Mouse (Mus musculus) midbrain, postnatal 0 days (tissue): Measurements from ENCODE around the gene Arid4a. TPM values are rescaled to one million over a fixed set of nuclear protein-coding genes. Genes with fewer than 3 reads are reported as not detected.

ENCODE experiments used
- ATAC-seq: fragments of 200-750 bp; cut with Nextera tagmentation; 2 replicates; pipeline ENCODE4 v1.8.0; 2017; ENCODE audit warnings: moderate number of reproducible peaks, mild to moderate bottlenecking, moderate TSS enrichment, moderate library complexity; ENCODE audit not compliant: low FRiP score
- DNase-seq: peaks from one replicate; pipeline ENCODE4 v3.0.0-alpha.2; 2015; ENCODE audit warnings: low spot score
- H3K27ac ChIP-seq: fragments of 300-500 bp; sonication (generic); 2 replicates; pipeline ENCODE4 v1.5.1; 2014; ENCODE audit warnings: low read depth, mild to moderate bottlenecking, low read length, mixed read lengths
- H3K27me3 ChIP-seq: fragments of 300-500 bp; sonication (generic); 2 replicates; pipeline ENCODE4 v1.6.1; 2014; ENCODE audit warnings: low read length, control low read depth, mixed read lengths; ENCODE audit not compliant: insufficient read depth
- H3K36me3 ChIP-seq: fragments of 300-500 bp; sonication (generic); 2 replicates; pipeline ENCODE4 v1.6.1; 2014; ENCODE audit warnings: low read length, control low read depth, mixed read lengths; ENCODE audit not compliant: insufficient read depth
- H3K4me1 ChIP-seq: fragments of 300-500 bp; sonication (generic); 2 replicates; pipeline ENCODE4 v1.6.1; 2014; ENCODE audit warnings: mild to moderate bottlenecking, control low read depth, antibody characterized with exemption, low read length, mixed read lengths; ENCODE audit not compliant: insufficient read depth
- H3K4me2 ChIP-seq: fragments of 300-500 bp; sonication (generic); 2 replicates; pipeline ENCODE4 v1.6.1; 2014; ENCODE audit warnings: low read depth, mild to moderate bottlenecking, low read length, mixed read lengths; ENCODE audit not compliant: poor library complexity, severe bottlenecking
- H3K4me3 ChIP-seq: fragments of 300-500 bp; sonication (generic); 2 replicates; pipeline ENCODE4 v1.5.1; 2014; ENCODE audit warnings: low read depth, mild to moderate bottlenecking, low read length, moderate library complexity
- H3K9ac ChIP-seq: fragments of 300-500 bp; sonication (generic); replicated peaks from 2 replicates; pipeline ENCODE4 v1.6.1; 2014; ENCODE audit warnings: mild to moderate bottlenecking, low read length, moderate library complexity, mixed read lengths; ENCODE audit not compliant: poor library complexity, severe bottlenecking
- H3K9me3 ChIP-seq: fragments of 300-500 bp; sonication (generic); 2 replicates; pipeline ENCODE4 v1.6.1; 2016; ENCODE audit warnings: low read length, control low read depth
- CTCF ChIP-seq: IDR thresholded peaks from 2 replicates; pipeline ENCODE4 v1.5.1; 2016; ENCODE audit warnings: antibody characterized with exemption, mild to moderate bottlenecking
- WGBS: fragments of 180-500 bp; shearing (Covaris S2); extraction: QIAGEN DNeasy Blood & Tissue Kit; methylation state at CpG from one replicate; pipeline ENCODE4 v1.1.7; 2014; 5-methylcytosine and 5-hydroxymethylcytosine counted together
- polyA plus RNA-seq: library from polyadenylated mRNA; unstranded; fragments of >200 nt; fragmentation: Nextera tagmentation; extraction: Ambion mirVana; gene quantifications from 2 replicates; pipeline ENCODE4 v1.2.1, GENCODE M21; 2015
- total RNA-seq: library from RNA; depleted of rRNA; stranded (reverse); fragments of >200 nt; gene quantifications from 2 replicates; pipeline ENCODE4 v1.2.3, GENCODE M21; 2014

Gene Arid4a
- total and polyA plus RNA-seq, 2 experiments from 2014 or later: 11.0 to 43.4 TPM

- ATAC-seq (no peak), DNase-seq (no peak)
- WGBS: 100% methylated on average over 2 of the region's 2 CpGs
- no peaks in the 10 kb centered on the region for H3K4me1 ChIP-seq
- no peaks in the 10 kb centered on the region for H3K9me3 ChIP-seq
- no peak overlapping the region for H3K9ac ChIP-seq
- TF ChIP-seq CTCF: no peak
- H3K4me2 ChIP-seq: no peak overlapping the region
- peaks cover 9% of the 10 kb centered on the region; the same call in 1 of the 2 replicates for H3K36me3 ChIP-seq
- no peak overlapping the region for H3K27ac ChIP-seq
- H3K4me3 ChIP-seq: no peak overlapping the region
- no peaks in the 10 kb centered on the region for H3K27me3 ChIP-seq
Measured at GRCm38 (mm10) chr12:71044488-71044887, 28.7 kb downstream of the Arid4a start.

- Histone ChIP-seq H3K27me3 (no peaks in the 10 kb centered on the region), H3K27ac (no peak overlapping the region), H3K9me3 (no peaks in the 10 kb centered on the region), H3K4me3 (no peak overlapping the region), H3K36me3 (no peaks in the 10 kb centered on the region), H3K4me1 (no peaks in the 10 kb centered on the region), H3K4me2 (no peak overlapping the region), H3K9ac (no peak overlapping the region)
- ATAC-seq (no peak), DNase-seq (no peak)
- TF ChIP-seq CTCF: no peak
- 95% methylated on average over 4 of the region's 4 CpGs for WGBS
Measured at GRCm38 (mm10) chr12:71046501-71046900, 30.7 kb downstream of the Arid4a start.

- TF ChIP-seq CTCF: no peak
- H3K9ac ChIP-seq: peak overlapping the region; percentile 70
- H3K36me3 ChIP-seq: no peaks in the 10 kb centered on the region
- no peaks in the 10 kb centered on the region for H3K27me3 ChIP-seq
- WGBS: 32% methylated on average over 8 of the region's 8 CpGs
- no peaks in the 10 kb centered on the region for H3K9me3 ChIP-seq
- ATAC-seq (0 out of 2 replicates have a peak, but pooled peaks have one; percentile 55), DNase-seq (no peak)
- no peaks in the 10 kb centered on the region for H3K4me1 ChIP-seq
- peak overlapping the region; percentile 45 for H3K4me3 ChIP-seq
- H3K4me2 ChIP-seq: peak overlapping the region; percentile 65
- H3K27ac ChIP-seq: peak overlapping the region; percentile 89
Measured at GRCm38 (mm10) chr12:71047473-71048078, 31.8 kb downstream of the Arid4a start.

GRCm38 (mm10) chr12:71048117-71048516 lies 32.3 kb downstream of the Arid4a start:
- WGBS: 1% methylated on average over 7 of the region's 7 CpGs
- H3K4me2 ChIP-seq: peak overlapping the region; percentile 65
- H3K36me3 ChIP-seq: no peaks in the 10 kb centered on the region
- H3K4me3 ChIP-seq: peak overlapping the region; percentile 45
- no peaks in the 10 kb centered on the region; the same call in 1 of the 2 replicates for H3K4me1 ChIP-seq
- peak overlapping the region; percentile 89 for H3K27ac ChIP-seq
- DNase-seq (peak; percentile 99), ATAC-seq (peak; percentile 87)
- H3K9ac ChIP-seq: peak overlapping the region; percentile 70
- no peaks in the 10 kb centered on the region for H3K27me3 ChIP-seq
- H3K9me3 ChIP-seq: no peaks in the 10 kb centered on the region
- no peak for TF ChIP-seq CTCF

- DNase-seq (no peak), ATAC-seq (no peak)
- Histone ChIP-seq H3K36me3 (no peaks in the 10 kb centered on the region), H3K9ac (peak overlapping the region; percentile 60), H3K4me1 (no peaks in the 10 kb centered on the region; the same call in 1 of the 2 replicates), H3K4me2 (peak overlapping the region; percentile 65), H3K27me3 (no peaks in the 10 kb centered on the region), H3K4me3 (peak overlapping the region; percentile 45), H3K27ac (peak overlapping the region; percentile 89), H3K9me3 (no peaks in the 10 kb centered on the region)
- no peak for TF ChIP-seq CTCF
- WGBS: 15% methylated on average over 1 of the region's 1 CpGs
Measured at GRCm38 (mm10) chr12:71048561-71048960, 32.8 kb downstream of the Arid4a start.

- peak overlapping the region; percentile 65 for H3K4me2 ChIP-seq
- H3K36me3 ChIP-seq: no peaks in the 10 kb centered on the region
- H3K27me3 ChIP-seq: no peaks in the 10 kb centered on the region
- H3K4me3 ChIP-seq: peak overlapping the region; percentile 45
- DNase-seq: peak; percentile 28
- peak overlapping the region; percentile 89 for H3K27ac ChIP-seq
- H3K4me1 ChIP-seq: no peaks in the 10 kb centered on the region; the same call in 1 of the 2 replicates
- 62% methylated on average over 10 of the region's 10 CpGs for WGBS
- peak overlapping the region; percentile 50 for H3K9ac ChIP-seq
- no peaks in the 10 kb centered on the region for H3K9me3 ChIP-seq
- TF ChIP-seq CTCF: no peak
- no peak for ATAC-seq
Measured at GRCm38 (mm10) chr12:71049596-71050265, 33.9 kb downstream of the Arid4a start.
